Mouse (Mus musculus) CD4-positive, CD25-positive, alpha-beta regulatory T cell, adult 2 months (primary cell): ENCODE results near the gene Ctsh.
"Not testable (repeated sequence)": the region's sequence is repeated elsewhere in the genome, so short reads cannot be mapped to it uniquely, and the experiment has no call there.

ENCODE experiments used
- DNase-seq: peaks from one replicate; pipeline ENCODE4 v3.0.0-alpha.2; 2012; ENCODE audit warnings: low read depth, low spot score

Ctsh gene

DNA sequence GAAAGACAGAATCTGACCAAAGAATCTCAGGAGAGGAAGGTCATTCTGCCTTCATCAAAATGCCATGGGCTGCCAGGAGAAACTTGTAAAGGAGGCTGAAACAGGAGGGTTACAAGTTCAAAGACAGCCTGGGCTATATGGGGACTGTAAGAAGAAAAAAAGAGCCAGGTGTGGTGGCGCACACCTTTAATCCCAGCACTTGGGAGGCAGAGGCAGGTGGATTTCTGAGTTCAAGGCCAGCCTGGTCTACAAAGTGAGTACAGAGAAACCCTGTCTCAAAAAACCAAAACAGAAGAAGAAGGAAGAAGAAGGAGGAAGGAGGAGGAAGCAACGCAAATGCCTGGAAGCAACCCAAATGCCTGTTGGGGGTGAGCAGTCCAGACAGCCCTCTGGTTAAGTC lies at the start of gene Ctsh:
Ctsh (plus strand) TSS at position 301 of the 400 bp plus-strand sequence.
- DNase-seq, result no peak

DNA sequence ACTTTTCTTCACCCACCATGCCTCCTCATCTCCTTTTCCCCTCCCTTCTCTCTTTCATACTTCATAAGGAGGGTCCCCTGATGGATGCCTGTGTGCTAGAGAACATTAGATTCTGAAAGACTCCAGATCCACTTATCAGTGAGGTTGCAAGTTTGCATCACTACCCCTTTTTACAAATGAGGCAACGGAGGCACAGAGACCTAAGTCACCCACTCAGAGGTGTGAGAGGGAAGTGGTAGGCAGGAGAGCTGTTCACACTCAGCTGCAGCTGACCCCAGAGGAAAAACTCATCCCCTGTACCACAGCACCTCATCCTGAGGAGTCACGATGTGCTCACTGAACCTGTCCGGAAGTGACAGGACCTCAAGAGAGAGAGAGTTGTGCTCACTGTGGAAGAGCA lies 47.5 kb upstream of the Ctsh start:
- no peak for DNase-seq

DNA sequence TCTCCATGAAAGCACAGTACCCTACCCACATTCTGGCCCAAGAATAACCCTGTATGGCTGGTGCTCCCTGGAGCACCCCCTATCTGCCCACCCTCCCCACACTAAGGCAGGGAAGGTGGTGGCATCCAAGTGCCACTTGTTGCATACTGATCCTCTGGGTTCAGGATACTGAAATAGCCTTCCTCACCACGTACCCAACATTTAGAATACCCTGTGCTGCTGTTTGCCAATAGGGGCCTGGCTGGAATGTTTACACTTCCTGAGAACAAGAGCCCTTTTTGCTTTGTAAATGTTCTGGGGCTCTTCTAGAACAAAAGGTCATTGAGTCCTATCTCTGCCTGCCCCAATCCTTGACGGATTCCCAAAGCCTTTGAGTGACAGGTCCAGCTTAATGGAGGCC lies 46.9 kb upstream of the Ctsh start:
- DNase-seq, result no peak

DNA sequence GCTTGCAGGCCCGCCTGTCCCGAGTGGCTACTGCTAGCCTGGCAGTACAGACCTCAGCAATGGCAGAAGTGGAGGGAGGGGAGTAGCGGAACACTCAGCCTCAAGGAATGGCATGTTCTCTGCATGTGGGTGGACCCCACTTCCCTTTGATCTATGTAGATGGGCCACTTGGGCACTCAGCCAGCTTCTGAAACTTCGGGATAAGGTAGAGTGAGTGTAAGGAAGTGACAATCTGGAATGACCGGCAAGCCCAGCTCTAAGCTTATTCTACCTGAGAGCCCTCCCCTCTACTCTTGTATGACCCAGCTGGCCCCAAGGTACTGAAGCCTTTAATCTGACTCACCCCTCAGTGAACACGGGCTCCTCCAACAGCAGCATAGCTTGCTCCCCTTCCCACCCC lies 45.8 kb upstream of the Ctsh start:
- DNase-seq, result no peak

DNA sequence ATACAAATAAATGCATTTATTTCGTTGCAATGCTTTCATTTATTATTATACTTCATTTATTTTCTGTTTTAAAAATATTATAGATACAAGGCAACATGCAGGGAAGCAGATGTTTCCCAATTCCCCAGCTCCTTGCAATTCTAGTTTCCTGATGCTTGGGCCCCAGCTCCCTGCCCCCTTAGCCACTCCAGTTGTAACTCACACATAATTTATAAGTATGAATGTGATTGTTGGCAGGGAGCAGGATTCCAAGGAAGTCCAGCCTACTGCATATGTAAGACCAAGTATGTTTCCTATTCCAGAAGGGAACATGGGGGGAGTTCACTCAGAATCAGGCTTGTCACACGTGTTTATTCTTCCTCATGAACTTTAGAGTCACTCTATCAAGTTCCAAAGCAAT lies 42.1 kb upstream of the Ctsh start:
- no peak for DNase-seq

DNA sequence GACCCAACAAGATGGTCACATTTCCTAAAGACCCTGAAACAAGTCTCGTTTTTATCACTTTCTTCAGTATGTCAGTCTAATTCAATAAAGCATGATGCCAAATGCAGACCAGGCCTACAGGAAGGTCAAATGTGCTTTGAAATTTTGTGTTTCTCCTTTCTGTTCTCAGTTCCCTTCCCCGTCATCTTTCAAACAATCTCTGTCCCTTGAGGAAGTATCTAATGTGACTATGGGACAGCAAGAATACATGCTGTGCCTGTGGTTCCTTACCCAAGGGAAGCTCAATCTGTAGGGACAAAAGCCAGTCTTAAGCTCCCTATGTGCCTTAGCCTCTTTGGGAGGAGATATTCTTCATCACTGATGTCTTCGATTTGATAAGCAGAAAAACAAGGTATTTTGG lies 39.3 kb upstream of the Ctsh start:
- DNase-seq, result no peak

DNA sequence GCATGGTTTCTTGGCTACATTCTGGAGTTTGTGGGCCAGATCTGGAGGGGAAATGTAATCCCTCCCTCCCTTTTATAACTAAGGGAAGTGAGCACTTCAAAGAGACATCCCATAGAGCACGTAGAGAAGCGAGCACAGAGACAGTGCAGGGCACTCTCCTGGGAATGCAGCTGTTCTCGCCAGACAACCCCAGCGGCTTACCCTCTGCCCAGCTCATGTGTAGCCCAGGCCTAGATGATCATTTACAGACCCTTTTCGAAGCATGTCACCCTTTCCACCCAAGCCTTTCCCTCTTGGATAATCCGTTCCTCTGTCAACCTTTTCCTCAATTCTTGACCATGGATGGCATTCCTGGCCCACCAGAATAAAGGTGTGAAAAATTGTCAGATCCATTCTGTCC lies 37.7 kb upstream of the Ctsh start:
- DNase-seq, result no peak

DNA sequence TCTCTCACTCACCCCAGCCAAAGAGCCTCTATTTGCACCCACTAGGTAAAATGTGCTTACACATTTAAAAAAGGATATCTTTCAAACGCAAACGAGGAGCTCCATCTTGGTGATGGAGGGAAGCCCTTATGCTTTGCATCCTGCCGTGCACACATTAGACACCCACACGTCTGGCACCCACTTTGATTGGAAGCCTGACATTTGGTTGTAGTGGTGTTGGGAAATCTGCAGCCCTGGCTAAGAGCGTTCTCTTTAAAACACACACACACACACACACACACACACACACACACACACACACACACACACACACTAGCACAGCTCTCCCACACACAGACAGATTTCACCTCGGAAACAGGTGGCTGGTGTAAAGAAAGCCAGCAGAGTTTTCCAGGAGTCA lies 33.1 kb upstream of the Ctsh start:
- no peak for DNase-seq

DNA sequence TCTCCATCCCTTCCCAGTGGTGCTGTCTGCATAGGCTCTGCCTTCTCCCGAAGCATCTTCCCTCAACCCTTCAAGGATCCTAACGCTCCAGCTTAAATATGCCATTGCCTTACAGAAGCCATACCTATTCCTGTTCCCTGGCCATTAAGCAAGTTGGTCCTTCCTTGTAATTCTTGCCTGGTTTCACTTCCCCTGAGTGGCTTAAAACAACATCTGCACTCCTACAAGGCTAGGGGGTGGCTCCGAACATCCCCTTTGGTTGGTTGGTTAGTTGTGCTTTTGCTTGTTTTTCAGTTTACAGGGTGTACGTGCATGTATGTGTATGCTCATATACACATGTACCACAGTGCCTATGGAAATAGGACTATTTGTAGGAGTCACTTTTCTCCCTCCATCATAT lies 32.5 kb upstream of the Ctsh start:
- no peak for DNase-seq

DNA sequence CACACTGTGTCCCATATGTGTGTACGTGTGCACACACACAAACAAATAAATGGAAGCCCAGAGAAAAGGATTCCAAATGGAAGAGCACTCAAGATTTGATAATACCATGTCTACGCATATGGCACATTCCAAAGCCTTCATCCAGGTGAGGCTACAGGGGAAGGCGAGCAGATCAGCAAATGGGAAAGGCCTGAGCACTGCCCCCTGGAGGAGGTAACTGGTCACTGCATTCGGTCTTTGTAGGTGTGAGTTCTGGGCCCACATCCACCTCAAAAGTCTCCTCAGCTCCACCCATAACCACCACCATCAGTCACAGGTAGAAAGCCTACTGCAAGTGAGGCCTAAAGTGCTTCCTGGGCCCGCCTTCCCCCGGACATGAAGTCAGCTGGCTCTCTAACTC lies 26.2 kb upstream of the Ctsh start:
- DNase-seq, result peak; percentile 4

DNA sequence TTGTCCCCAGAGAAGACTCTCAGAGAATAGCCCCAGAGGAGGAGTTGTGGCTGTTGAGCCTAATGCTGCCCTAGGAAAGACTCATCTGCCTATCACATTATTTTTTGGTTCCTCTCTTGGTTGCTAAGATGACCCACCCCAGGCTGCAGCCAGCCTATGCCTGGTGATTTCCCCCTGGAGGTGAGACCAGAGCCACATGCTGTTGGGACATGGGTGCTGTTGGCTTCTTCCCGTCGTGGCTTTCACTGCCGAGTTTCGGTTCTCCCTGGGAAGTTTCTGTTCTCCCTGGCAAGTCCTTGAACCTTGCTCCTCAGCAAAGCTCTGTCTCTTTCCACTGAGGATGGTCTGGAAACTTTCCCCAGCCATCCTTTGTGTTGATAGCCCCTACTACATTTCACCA lies 20.0 kb upstream of the Ctsh start:
- DNase-seq, result no peak

DNA sequence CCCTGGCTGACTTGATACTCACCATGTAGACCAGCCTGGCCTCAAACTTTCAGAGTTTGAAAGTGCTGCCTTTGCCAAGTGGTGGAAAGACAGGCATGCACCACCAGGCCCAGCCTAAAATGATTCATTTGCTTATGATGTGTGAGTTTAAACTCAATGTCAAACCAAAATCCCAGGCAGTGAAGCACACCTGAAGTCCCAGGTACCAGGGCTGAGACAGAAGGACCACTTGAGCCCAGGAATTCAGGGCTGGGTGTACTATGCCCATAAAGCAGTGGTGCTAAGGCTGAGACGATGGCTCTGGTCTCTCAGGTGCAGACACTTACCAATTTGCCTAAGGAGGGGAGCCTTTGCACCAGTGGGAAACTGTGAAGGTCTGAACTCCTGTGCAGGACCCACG lies 18.8 kb upstream of the Ctsh start:
- no peak for DNase-seq

DNA sequence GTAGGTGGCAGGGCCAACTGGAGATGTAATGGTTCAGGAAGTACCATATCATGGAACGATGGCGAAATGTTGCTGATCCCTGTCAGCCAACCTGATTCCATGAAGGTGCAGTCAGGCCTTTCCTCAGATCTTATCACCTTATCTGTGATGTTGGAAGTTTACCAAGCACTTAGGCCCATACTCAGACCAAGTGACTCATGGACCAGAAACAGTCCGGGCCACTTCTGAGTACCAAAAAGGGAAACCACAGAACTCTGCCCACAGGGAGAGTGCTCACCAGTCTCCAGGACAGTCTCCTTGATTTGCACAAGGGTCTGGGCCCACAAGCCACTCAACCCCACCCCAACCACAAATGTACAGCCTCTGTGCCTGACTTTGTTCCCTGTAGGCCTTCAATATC lies 18.2 kb upstream of the Ctsh start:
- no peak for DNase-seq

DNA sequence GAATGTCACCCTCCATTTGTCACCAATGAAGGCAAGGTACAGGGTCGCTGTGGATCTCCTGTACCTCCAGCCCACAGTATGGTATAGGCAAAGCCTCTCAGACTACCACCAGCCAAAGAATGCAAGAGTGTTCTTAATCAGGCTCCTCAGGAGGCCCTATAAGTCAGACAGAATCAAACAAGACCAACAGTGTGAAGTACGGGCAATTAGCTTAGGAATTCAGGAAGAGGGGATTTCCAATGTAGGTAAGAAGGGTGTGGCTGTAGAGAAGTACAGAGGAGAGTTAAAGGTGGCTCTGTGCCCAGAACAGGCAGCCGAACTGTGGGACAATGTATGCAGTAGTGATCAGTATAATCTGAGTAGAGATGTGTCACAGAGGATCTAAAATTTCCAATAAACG lies 17.6 kb upstream of the Ctsh start:
- DNase-seq, result no peak

DNA sequence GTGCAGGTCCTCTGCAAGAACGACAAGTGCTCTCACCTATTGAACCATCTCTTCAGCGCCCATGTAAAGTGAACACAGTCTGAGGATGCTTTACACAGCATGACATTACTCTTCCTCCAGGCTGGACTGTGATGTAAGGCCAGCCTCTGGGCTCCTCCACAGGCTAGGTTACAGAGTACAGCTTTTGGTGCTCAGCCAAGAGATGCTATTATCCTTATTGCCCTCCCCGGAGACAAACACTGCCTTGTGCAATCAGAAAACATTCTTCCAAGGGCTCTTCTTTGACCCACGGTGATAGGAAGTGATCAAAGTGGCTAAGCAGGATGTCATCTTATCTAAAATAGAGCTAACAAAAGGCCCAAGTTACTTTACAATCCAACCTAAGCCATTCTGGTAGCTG lies 15.4 kb upstream of the Ctsh start:
- DNase-seq, result no peak

DNA sequence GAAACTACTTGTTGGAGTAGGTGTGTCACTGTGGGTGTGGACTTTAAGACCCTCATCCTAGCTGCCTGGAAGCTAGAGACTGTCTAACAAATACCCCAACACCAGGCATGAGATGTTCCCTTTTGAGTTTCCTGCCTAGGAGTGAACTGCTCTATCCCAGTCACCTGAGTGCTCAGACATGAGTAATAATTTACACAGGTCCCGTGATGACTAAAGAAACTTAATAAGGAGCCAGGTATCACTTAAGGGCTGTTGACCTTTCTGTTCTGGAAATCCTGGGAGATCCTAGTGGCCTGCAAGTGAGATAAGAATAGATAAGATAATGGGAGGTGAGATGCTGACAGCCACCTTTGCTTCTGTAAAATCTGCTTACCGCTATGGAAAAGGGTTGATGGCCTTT lies 13.0 kb upstream of the Ctsh start:
- DNase-seq, result no peak

DNA sequence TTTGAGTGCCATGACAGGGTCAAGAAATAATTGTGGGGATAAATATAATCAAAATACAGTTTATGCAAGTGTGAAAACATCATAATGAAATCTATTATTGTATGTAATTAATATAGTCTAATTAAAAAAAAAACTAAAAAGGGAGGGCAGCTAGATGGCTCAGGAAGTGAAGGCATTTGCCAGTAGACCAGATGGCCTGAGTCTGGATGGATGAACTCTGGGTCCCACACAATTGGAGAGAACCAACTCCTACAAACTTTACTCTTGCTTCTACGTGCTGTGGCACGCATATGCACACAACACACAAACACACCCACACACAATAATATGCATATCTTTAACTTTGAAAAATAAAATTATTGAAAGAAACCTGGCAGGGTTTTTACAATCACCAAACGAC lies 12.4 kb upstream of the Ctsh start:
- no peak for DNase-seq

DNA sequence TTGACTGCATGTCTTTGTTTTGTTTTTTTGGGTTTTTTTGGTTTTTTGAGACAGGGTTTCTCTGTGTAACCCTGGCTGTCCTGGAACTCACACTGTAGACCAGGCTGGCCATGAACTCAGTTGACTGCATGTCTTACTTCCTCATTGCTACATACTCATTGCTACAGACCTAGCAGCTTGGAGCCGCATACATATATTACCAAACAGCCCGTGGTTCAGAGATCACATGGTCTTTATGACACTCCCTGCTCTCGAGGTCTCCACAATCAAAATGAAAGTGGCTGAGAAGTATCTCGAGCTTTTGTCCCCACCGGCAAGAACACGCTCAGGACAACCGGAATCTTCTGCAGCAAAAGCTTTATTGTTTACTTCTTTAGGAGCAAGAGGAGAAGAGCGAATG lies 11.0 kb upstream of the Ctsh start:
- not testable (repeated sequence) for DNase-seq

DNA sequence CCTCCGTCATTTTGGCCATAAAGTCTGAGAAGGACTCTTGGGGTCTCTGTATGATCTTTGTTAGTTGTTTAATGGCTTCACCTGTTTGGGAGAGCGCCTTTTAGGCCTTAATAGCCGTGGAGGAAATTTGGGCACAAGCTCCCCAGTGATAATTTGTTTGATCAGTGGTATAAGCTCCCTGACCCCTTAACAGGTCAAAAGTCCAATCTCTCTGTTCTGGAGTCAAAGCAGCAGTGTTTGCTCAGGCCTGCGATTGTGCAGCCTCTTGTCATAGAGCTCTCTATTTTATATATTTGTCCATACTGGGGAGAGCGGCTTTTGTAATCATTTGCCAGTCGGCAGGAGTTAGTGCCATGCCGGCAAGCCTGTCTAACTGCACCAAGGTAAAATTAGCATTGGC lies 8.8 kb upstream of the Ctsh start:
- no peak for DNase-seq

DNA sequence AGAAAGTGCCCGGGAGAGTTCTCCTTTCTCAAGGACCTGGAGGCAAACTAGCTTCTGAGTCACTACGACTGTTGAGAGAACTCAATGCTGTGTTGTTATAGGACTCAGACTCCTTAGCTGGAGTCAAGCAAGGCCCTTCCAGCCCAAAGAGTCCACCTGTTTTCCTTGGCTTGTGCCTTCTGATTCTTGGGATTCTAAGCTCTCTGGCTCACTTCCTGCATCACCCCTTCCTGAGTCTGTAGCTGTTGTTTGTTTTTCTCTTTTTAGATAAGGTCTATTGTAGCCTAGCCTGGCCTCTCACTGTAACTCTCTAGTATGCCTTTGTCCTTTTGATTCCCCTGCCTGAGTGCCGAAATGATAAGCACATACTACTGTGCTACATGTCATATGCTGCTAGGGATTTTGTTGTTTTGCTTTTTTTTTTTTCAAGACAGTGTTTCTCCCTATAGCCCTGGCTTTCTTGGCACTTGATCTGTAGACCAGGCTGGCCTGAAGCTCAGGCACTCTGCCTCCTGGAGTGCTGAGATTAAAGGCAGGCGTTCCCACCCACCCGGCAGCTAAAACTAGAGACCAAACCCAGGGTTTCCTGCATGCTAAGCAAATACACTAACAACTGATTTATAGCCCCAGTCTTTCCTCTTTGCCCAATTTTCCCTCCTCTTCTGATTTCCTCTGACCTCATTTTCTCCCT lies 5.9 kb upstream of the Ctsh start:
- no peak for DNase-seq

DNA sequence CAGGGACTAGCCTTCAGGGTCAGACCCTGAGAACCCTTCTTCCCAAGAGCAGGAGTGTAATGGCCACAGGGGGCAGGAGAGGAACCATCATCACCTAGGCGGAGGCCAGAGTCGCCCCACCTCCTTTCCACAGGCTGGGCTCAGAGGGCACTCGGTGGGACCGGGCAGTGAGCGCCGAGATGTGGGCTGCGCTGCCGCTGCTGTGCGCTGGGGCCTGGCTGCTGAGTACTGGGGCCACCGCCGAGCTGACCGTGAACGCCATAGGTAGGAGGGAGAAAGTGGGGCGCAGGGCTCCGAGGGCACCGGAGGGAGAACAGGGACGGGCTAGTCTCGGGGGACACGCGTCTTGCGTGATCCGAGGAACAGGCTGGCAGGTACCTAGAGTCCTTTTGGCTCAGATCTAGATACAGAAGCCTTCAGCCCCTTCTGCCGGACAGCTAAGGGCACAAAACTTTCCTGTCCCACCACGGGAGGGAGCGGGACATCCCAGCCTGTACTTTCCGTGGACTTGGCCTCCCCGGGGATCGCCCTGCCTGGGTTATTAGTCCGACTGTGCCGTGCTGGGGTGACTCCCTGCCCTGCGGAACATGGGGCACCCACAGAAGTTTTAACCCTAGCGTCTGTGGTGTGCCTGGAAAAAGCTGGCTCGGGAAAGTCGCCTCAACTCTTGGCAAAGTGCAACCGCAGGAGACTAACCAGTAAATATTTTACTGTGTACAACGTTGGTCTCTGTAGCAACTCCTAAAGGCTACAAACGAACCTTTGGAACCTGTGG lies 606 bp downstream of the Ctsh start:
- peak; percentile 19 for DNase-seq

DNA sequence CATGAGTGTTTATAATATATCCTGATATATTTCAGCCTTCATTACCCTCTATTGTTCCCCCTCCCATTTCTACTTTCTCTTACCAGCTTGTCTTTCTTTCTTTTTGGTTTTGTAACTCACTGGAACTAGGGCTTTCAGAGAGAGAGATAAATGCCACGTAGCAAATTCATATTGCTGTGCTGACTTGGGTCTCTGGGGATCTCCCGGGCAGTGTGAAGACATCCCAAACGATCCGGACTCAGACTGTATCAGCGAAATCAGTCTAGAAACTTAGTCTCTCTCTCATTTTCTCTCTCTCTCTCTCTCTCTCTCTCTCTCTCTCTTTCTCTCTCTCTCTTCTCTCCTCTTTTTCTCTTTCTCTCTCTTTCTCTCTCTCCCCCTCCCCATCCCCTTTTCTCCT lies 1.5 kb downstream of the Ctsh start:
- no peak for DNase-seq

DNA sequence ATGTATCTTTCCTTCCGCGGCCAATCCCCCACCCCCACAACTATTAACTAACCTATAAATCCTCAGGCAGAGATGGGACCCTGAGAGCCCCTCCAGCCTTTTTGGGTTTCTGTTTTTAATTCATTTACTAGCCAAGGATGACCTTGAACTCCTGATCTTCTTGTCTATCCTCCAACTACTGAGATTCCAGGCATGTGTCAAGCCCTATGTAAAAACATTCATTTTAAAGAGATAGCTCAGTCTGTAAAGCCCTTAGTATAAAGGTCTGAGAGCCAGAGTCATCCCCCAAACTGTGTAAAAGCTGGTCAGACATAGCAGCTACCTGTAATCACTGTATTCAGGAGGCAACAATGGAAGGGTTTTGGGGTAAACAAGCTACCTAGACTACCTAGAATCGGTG lies 2.0 kb downstream of the Ctsh start:
- DNase-seq, result no peak

DNA sequence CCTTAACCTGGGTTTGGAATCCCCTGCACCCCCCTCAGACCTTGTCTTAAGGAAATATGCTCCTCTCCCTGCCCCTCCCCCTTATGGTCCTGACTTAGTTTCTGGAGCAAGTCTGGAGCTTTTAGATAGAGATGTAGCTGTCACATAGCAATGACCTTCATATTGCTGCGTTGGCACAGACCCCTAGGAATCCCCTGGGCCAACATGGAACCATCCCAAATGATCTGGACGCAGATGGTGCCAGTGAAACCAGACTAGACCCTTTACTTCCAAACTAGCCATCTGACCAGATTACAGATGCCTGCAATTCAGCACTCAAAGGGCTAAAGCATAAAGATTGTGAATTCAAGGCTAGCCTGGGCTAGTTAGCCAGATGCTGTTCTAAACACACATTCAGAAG lies 2.8 kb downstream of the Ctsh start:
- no peak for DNase-seq
